Mouse (Mus musculus) spleen, adult 2 months (tissue): ENCODE measurements at regions not wholly inside any gene's neighbourhood (a gene's known extent, or its start where the extent isn't known, plus 50 kb on each side); places are given as distances from the start of the nearest gene placed in this dataset.

ENCODE experiments used
- CTCF ChIP-seq: fragments of 200-500 bp; IDR thresholded peaks from 2 replicates; pipeline ENCODE4 v1.5.1; 2011; ENCODE audit warnings: mild to moderate bottlenecking, inconsistent platforms; ENCODE audit not compliant: insufficient read depth, insufficient read length, insufficient replicate concordance; ENCODE audit errors: extremely low read depth
- POLR2A ChIP-seq: fragments of 200-500 bp; IDR thresholded peaks from 2 replicates; pipeline ENCODE4 v1.6.1; 2011; ENCODE audit warnings: low read depth, low read length, inconsistent platforms

DNA sequence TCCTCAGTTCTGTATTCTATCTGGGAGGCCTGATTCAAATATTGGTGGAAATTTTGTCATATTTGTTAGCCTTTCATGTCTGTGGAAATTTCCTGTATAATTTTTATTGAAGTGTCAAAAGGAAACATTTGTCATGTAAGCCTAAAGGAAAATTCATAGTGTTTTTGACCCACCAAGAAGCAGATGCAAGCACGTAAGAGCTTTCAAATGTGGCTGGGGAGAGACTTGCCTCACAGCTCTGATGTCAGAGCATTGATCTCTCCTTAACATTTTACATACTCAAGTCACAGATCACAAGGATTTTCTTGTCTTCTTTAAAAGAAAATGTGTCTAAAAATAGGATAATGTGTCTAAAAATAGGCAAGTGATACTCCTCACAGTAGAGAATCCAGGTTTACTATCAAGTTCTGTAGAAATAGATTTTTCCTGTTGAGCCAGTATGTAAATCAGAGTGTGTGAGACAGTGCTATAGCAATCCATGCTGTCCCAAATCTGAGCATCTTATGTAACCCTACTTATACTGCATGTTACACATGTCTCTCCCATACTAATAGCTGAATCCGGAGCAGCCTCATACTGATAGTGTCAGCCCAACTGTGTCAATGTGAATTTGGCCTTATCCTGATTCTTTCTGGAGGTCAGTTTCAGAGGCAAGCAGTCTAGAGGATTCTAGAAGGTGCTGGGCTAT, 110.0 kb upstream of the Runx1 start:
- no peak for TF ChIP-seq POLR2A
- TF ChIP-seq CTCF, result no peak
